Mouse (Mus musculus) C2C12 (cell line): Measurements from ENCODE around the gene Scap. TPM values are rescaled to one million over a fixed set of nuclear protein-coding genes. Genes with fewer than 3 reads are reported as not detected.

Source experiments
- H3K27me3 ChIP-seq: one replicate; pipeline ENCODE4 v1.6.1; 2011; ENCODE audit not compliant: control insufficient read depth, insufficient read depth, insufficient read length
- H3K36me3 ChIP-seq: one replicate; pipeline ENCODE4 v1.6.1; 2011; ENCODE audit not compliant: control insufficient read depth, insufficient read depth
- H3K4me3 ChIP-seq: one replicate; pipeline ENCODE4 v1.5.1; 2011; ENCODE audit warnings: mild to moderate bottlenecking, control low read depth; ENCODE audit not compliant: poor library complexity, insufficient read depth, severe bottlenecking
- H3K79me2 ChIP-seq: one replicate; pipeline ENCODE4 v1.6.1; 2011; ENCODE audit not compliant: control insufficient read depth, insufficient read depth
- H3K79me3 ChIP-seq: one replicate; pipeline ENCODE4 v1.6.1; 2011; ENCODE audit warnings: low read depth, control low read depth
- H3ac ChIP-seq: one replicate; pipeline ENCODE3; 2011; ENCODE audit warnings: low read depth; ENCODE audit not compliant: control insufficient read depth, insufficient read length
- CEBPB ChIP-seq: IDR thresholded peaks from one replicate; pipeline ENCODE4 v1.6.1; 2011; ENCODE audit warnings: low read depth, mild to moderate bottlenecking, control low read depth, moderate library complexity
- CTCF ChIP-seq: IDR thresholded peaks from one replicate; pipeline ENCODE4 v1.5.1; 2011; ENCODE audit not compliant: control insufficient read depth, insufficient read depth, insufficient read length
- FOSL1 ChIP-seq: IDR thresholded peaks from one replicate; pipeline ENCODE4 v1.8.0; 2011; ENCODE audit warnings: mild to moderate bottlenecking, low read length; ENCODE audit not compliant: poor library complexity, insufficient read depth, severe bottlenecking
- MAX ChIP-seq: IDR thresholded peaks from one replicate; pipeline ENCODE4 v1.6.1; 2011; ENCODE audit warnings: mild to moderate bottlenecking, control low read depth
- MYOD1 ChIP-seq: IDR thresholded peaks from one replicate; pipeline ENCODE4 v1.6.1; 2011; ENCODE audit warnings: low read depth; ENCODE audit not compliant: control insufficient read depth, insufficient read length
- MYOG ChIP-seq: IDR thresholded peaks from one replicate; pipeline ENCODE4 v1.6.1; 2011; ENCODE audit not compliant: control insufficient read depth, insufficient read length; ENCODE audit errors: extremely low read depth
- USF1 ChIP-seq: IDR thresholded peaks from one replicate; pipeline ENCODE4 v1.6.1; 2011; ENCODE audit warnings: low read depth, mild to moderate bottlenecking, control low read depth, moderate library complexity
- polyA plus RNA-seq: library from polyadenylated mRNA; unstranded; fragments of >200 nt; fragmentation: generic; extraction: Trizol; gene quantifications from one replicate; pipeline ENCODE4 v1.2.1, GENCODE M21; 2012; ENCODE audit warnings: missing spikeins

The Scap gene
- polyA plus RNA-seq, 1 experiment = 57.4 TPM

- H3K79me2 ChIP-seq = peaks cover 64% of the 10 kb centered on the region
- no peaks in the 10 kb centered on the region for H3K36me3 ChIP-seq
- H3K27me3 ChIP-seq = no peaks in the 10 kb centered on the region
- H3ac ChIP-seq = no peak overlapping the region
- no peak overlapping the region for H3K4me3 ChIP-seq
- peaks cover 22% of the 10 kb centered on the region for H3K79me3 ChIP-seq
- TF ChIP-seq USF1 = no peak
- TF ChIP-seq FOSL1 = no peak
- TF ChIP-seq CTCF = no peak
- TF ChIP-seq MYOG = no peak
- no peak for TF ChIP-seq MYOD1
Observed at GRCm38 (mm10) chr9:110334849-110335248, 1.8 kb downstream of the Scap start.

- TF ChIP-seq CEBPB = no peak
- TF ChIP-seq MAX = no peak
- no peak for TF ChIP-seq FOSL1
- TF ChIP-seq USF1 = no peak
- no peak for TF ChIP-seq MYOD1
- no peak for TF ChIP-seq MYOG
- no peak for TF ChIP-seq CTCF
- peaks cover 94% of the 10 kb centered on the region for H3K79me2 ChIP-seq
Observed at GRCm38 (mm10) chr9:110340037-110340750, 7.1 kb downstream of the Scap start.

GRCm38 (mm10) chr9:110342008-110342407 is 8.9 kb downstream of the Scap start:
- no peaks in the 10 kb centered on the region for H3K36me3 ChIP-seq
- peaks cover 12% of the 10 kb centered on the region for H3K79me3 ChIP-seq
- TF ChIP-seq MYOD1 = no peak
- TF ChIP-seq CEBPB = no peak
- no peak for TF ChIP-seq CTCF
- TF ChIP-seq USF1 = no peak
- TF ChIP-seq MAX = no peak
- TF ChIP-seq MYOG = no peak
- H3ac ChIP-seq = no peak overlapping the region
- peaks cover 88% of the 10 kb centered on the region for H3K79me2 ChIP-seq
- no peaks in the 10 kb centered on the region for H3K27me3 ChIP-seq
- no peak overlapping the region for H3K4me3 ChIP-seq

More at GRCm38 (mm10) chr9:110340037-110340750, 7.1 kb downstream of the Scap start:
- peaks cover 21% of the 10 kb centered on the region for H3K79me3 ChIP-seq
- H3ac ChIP-seq = no peak overlapping the region
- H3K36me3 ChIP-seq = no peaks in the 10 kb centered on the region
- H3K4me3 ChIP-seq = no peak overlapping the region
- no peaks in the 10 kb centered on the region for H3K27me3 ChIP-seq

- no peaks in the 10 kb centered on the region for H3K27me3 ChIP-seq
- peaks cover 89% of the 10 kb centered on the region for H3K79me2 ChIP-seq
- H3K79me3 ChIP-seq = peaks cover 14% of the 10 kb centered on the region
- no peak overlapping the region for H3ac ChIP-seq
- TF ChIP-seq CTCF (no peak), MYOG (no peak), CEBPB (no peak), USF1 (no peak), FOSL1 (no peak), MYOD1 (no peak), MAX (no peak)
- no peak overlapping the region for H3K4me3 ChIP-seq
- H3K36me3 ChIP-seq = no peaks in the 10 kb centered on the region
Observed at GRCm38 (mm10) chr9:110343805-110344204, 10.7 kb downstream of the Scap start.

- Histone ChIP-seq H3K4me3 (no peak overlapping the region), H3K79me3 (peaks cover 14% of the 10 kb centered on the region), H3K79me2 (peaks cover 87% of the 10 kb centered on the region), H3K27me3 (no peaks in the 10 kb centered on the region), H3K36me3 (no peaks in the 10 kb centered on the region), H3ac (no peak overlapping the region)
- no peak for TF ChIP-seq MYOD1
- TF ChIP-seq CTCF = no peak
- TF ChIP-seq FOSL1 = no peak
- no peak for TF ChIP-seq USF1
- no peak for TF ChIP-seq MYOG
- no peak for TF ChIP-seq CEBPB
- no peak for TF ChIP-seq MAX
Observed at GRCm38 (mm10) chr9:110345057-110345739, 12.1 kb downstream of the Scap start.

- Histone ChIP-seq H3K79me2 (peaks cover 66% of the 10 kb centered on the region), H3ac (no peak overlapping the region), H3K36me3 (no peaks in the 10 kb centered on the region), H3K4me3 (no peak overlapping the region), H3K79me3 (peaks cover 10% of the 10 kb centered on the region), H3K27me3 (no peaks in the 10 kb centered on the region)
- no peak for TF ChIP-seq FOSL1
Observed at GRCm38 (mm10) chr9:110348899-110349298, 15.8 kb downstream of the Scap start.
